Mouse (Mus musculus) MEL (cell line): ENCODE measurements at regions not wholly inside any gene's neighbourhood (a gene's known extent, or its start where the extent isn't known, plus 50 kb on each side); places are given as distances from the start of the nearest gene placed in this dataset.

ENCODE experiments used
- DNase-seq: peaks from one replicate; pipeline ENCODE4 v3.0.0; 2011; ENCODE audit warnings: low read depth, low spot score
- H3K27ac ChIP-seq: 2 replicates; pipeline ENCODE4 v1.5.1; 2012; ENCODE audit warnings: low read depth, mild to moderate bottlenecking, control low read depth, low read length, moderate library complexity; ENCODE audit not compliant: control insufficient read depth
- H3K27me3 ChIP-seq, 2 experiments: fragments of 150-350 bp in 1 of 2; sonication (generic) in 1 of 2; 2 replicates each; pipeline ENCODE4 v1.6.1; 2012; ENCODE audit warnings: low read length in 2 of 2, mild to moderate bottlenecking in 2 of 2, improper control_type of control experiment in 1 of 2, moderate library complexity in 1 of 2; ENCODE audit not compliant: insufficient read depth in 2 of 2, control insufficient read depth in 1 of 2
- H3K36me3 ChIP-seq, 2 experiments: 2 replicates each; pipeline ENCODE4 v1.6.1; 2012 to 2014; ENCODE audit warnings: low read length in 2 of 2, improper control_type of control experiment in 1 of 2, inconsistent platforms in 1 of 2, mild to moderate bottlenecking in 1 of 2; ENCODE audit not compliant: insufficient read depth in 2 of 2, control insufficient read depth in 1 of 2
- H3K4me1 ChIP-seq, 2 experiments: fragments of 150-350 bp in 1 of 2; sonication (generic) in 1 of 2; 2 replicates each; pipeline ENCODE4 v1.6.1; 2012; ENCODE audit warnings: low read length in 2 of 2, improper control_type of control experiment in 1 of 2, mild to moderate bottlenecking in 1 of 2; ENCODE audit not compliant: insufficient read depth in 2 of 2, control insufficient read depth in 1 of 2
- H3K4me3 ChIP-seq, 2 experiments: fragments of 150-350 bp in 1 of 2; sonication (generic) in 1 of 2; 2 replicates each; pipeline ENCODE4 v1.5.1; 2012; ENCODE audit warnings: low read depth in 2 of 2, low read length in 2 of 2, mild to moderate bottlenecking in 2 of 2, moderate library complexity in 2 of 2, control low read depth in 1 of 2, improper control_type of control experiment in 1 of 2; ENCODE audit not compliant: control insufficient read depth in 1 of 2, insufficient read depth in 1 of 2
- H3K79me2 ChIP-seq: 2 replicates; pipeline ENCODE4 v1.6.1; 2012; ENCODE audit warnings: mild to moderate bottlenecking, low read length, moderate library complexity; ENCODE audit not compliant: control insufficient read depth, poor library complexity, insufficient read depth
- H3K9ac ChIP-seq: 2 replicates; pipeline ENCODE4 v1.6.1; 2012; ENCODE audit warnings: low read depth, mild to moderate bottlenecking, control low read depth, low read length, moderate library complexity; ENCODE audit not compliant: control insufficient read depth, poor library complexity, severe bottlenecking
- H3K9me3 ChIP-seq: fragments of 150-350 bp; sonication (generic); replicated peaks from 2 replicates; pipeline ENCODE4 v1.6.1; 2012; ENCODE audit warnings: mild to moderate bottlenecking, low read length, improper control_type of control experiment, moderate library complexity; ENCODE audit not compliant: insufficient read depth
- BHLHE40 ChIP-seq: IDR thresholded peaks from 2 replicates; pipeline ENCODE4 v1.6.1; 2012; ENCODE audit warnings: low read depth, mild to moderate bottlenecking, inconsistent platforms, low read length, improper control_type of control experiment, borderline replicate concordance
- CHD1 ChIP-seq: IDR thresholded peaks from 2 replicates; pipeline ENCODE4 v1.6.1; 2012; ENCODE audit warnings: low read depth, mild to moderate bottlenecking, inconsistent platforms, low read length, improper control_type of control experiment
- CHD2 ChIP-seq: IDR thresholded peaks from 2 replicates; pipeline ENCODE4 v1.6.1; 2011; ENCODE audit warnings: low read length, improper control_type of control experiment
- E2F4 ChIP-seq: IDR thresholded peaks from 2 replicates; pipeline ENCODE4 v1.6.1; 2011; ENCODE audit warnings: low read depth, low read length, improper control_type of control experiment, borderline replicate concordance
- EP300 ChIP-seq, 2 experiments: IDR thresholded peaks; 2 replicates each; pipeline ENCODE4 v1.6.1; 2011; ENCODE audit warnings: improper control_type of control experiment in 2 of 2, low read length in 2 of 2, low read depth in 1 of 2, mild to moderate bottlenecking in 1 of 2
- ETS1 ChIP-seq: IDR thresholded peaks from 2 replicates; pipeline ENCODE4 v1.6.1; 2012; ENCODE audit warnings: low read depth, mild to moderate bottlenecking, inconsistent platforms, low read length, improper control_type of control experiment, moderate library complexity
- GABPA ChIP-seq: IDR thresholded peaks from 2 replicates; pipeline ENCODE4 v1.6.1; 2012; ENCODE audit warnings: low read depth, mild to moderate bottlenecking, inconsistent platforms, low read length, improper control_type of control experiment, moderate library complexity
- KAT2A ChIP-seq: conservative IDR thresholded peaks from 2 replicates; pipeline ENCODE4 v1.6.1; 2012; ENCODE audit warnings: low read depth, low read length, improper control_type of control experiment, inconsistent platforms
- MAFK ChIP-seq: IDR thresholded peaks from 2 replicates; pipeline ENCODE4 v1.6.1; 2011; ENCODE audit warnings: low read depth, mild to moderate bottlenecking, low read length, improper control_type of control experiment, borderline replicate concordance
- MAX ChIP-seq: IDR thresholded peaks from 2 replicates; pipeline ENCODE4 v1.6.1; 2011; ENCODE audit warnings: low read length, improper control_type of control experiment
- MAZ ChIP-seq: IDR thresholded peaks from 2 replicates; pipeline ENCODE4 v1.6.1; 2012; ENCODE audit warnings: low read depth, mild to moderate bottlenecking, inconsistent platforms, low read length, improper control_type of control experiment
- MXI1 ChIP-seq: IDR thresholded peaks from 2 replicates; pipeline ENCODE4 v1.6.1; 2011; ENCODE audit warnings: mild to moderate bottlenecking, low read depth, low read length, improper control_type of control experiment
- MYC ChIP-seq: IDR thresholded peaks from 2 replicates; pipeline ENCODE4 v1.6.1; 2011; ENCODE audit warnings: low read depth, mild to moderate bottlenecking, low read length, improper control_type of control experiment, moderate library complexity
- POLR2A ChIP-seq, 2 experiments: IDR thresholded peaks; 2 replicates each; pipeline ENCODE4 v1.6.1; 2011 to 2012; ENCODE audit warnings: low read length in 2 of 2, mild to moderate bottlenecking in 2 of 2, control low read depth in 1 of 2, improper control_type of control experiment in 1 of 2, low read depth in 1 of 2, moderate library complexity in 1 of 2; ENCODE audit not compliant: control insufficient read depth in 1 of 2, insufficient read depth in 1 of 2, poor library complexity in 1 of 2
- POLR2AphosphoS2 ChIP-seq: IDR thresholded peaks from 2 replicates; pipeline ENCODE4 v1.6.1; 2011; ENCODE audit warnings: low read length, improper control_type of control experiment
- POLR2AphosphoS5 ChIP-seq: IDR thresholded peaks from 2 replicates; pipeline ENCODE4 v1.6.1; 2012; ENCODE audit warnings: low read depth, borderline replicate concordance, mild to moderate bottlenecking, inconsistent platforms, low read length, moderate library complexity, mixed read lengths
- RCOR1 ChIP-seq: IDR thresholded peaks from 2 replicates; pipeline ENCODE4 v1.6.1; 2012; ENCODE audit warnings: low read depth, mild to moderate bottlenecking, inconsistent platforms, low read length, improper control_type of control experiment
- SIN3A ChIP-seq: IDR thresholded peaks from 2 replicates; pipeline ENCODE4 v1.6.1; 2012; ENCODE audit warnings: low read length, improper control_type of control experiment, inconsistent platforms
- SMC3 ChIP-seq: IDR thresholded peaks from 2 replicates; pipeline ENCODE4 v1.6.1; 2011; ENCODE audit warnings: low read depth, low read length, improper control_type of control experiment
- TBP ChIP-seq: IDR thresholded peaks from 2 replicates; pipeline ENCODE4 v1.8.0; 2011; ENCODE audit warnings: low read depth, low read length, improper control_type of control experiment
- TCF12 ChIP-seq: IDR thresholded peaks from 2 replicates; pipeline ENCODE4 v1.6.1; 2014; ENCODE audit warnings: low read depth, mild to moderate bottlenecking, inconsistent platforms, low read length, improper control_type of control experiment, moderate library complexity
- UBTF ChIP-seq: IDR thresholded peaks from 2 replicates; pipeline ENCODE4 v1.6.1; 2012; ENCODE audit warnings: low read depth, mild to moderate bottlenecking, inconsistent platforms, low read length, improper control_type of control experiment, moderate library complexity, borderline replicate concordance; ENCODE audit not compliant: insufficient read depth
- ZKSCAN1 ChIP-seq: IDR thresholded peaks from 2 replicates; pipeline ENCODE4 v1.6.1; 2012; ENCODE audit warnings: low read depth, mild to moderate bottlenecking, inconsistent platforms, low read length, improper control_type of control experiment, moderate library complexity
- ZNF384 ChIP-seq: IDR thresholded peaks from 2 replicates; pipeline ENCODE4 v1.6.1; 2012; ENCODE audit warnings: low read depth, mild to moderate bottlenecking, inconsistent platforms, low read length, improper control_type of control experiment

GRCm38 (mm10) chr8:98651010-98651409 is 765.3 kb downstream of the Cdh8 start:
- no peaks in the 10 kb centered on the region for H3K36me3 ChIP-seq
- no peak overlapping the region for H3K9ac ChIP-seq
- H3K4me1 ChIP-seq, result no peaks in the 10 kb centered on the region
- H3K79me2 ChIP-seq, result no peaks in the 10 kb centered on the region
- no peak overlapping the region for H3K27ac ChIP-seq
- H3K27me3 ChIP-seq, result no peaks in the 10 kb centered on the region
- no peak overlapping the region for H3K4me3 ChIP-seq
- no peaks in the 10 kb centered on the region for H3K9me3 ChIP-seq
- no peak for DNase-seq
- TF ChIP-seq ZKSCAN1 (no peak), TBP (no peak), UBTF (no peak), MAZ (no peak), RCOR1 (no peak), EP300 (IDR thresholded peaks at IDR 0.05; ENCODE audit: low read depth in 1 of 2, low read length in 2 of 2) (no peak), MYC (no peak), SIN3A (no peak), ZNF384 (no peak), POLR2AphosphoS2 (no peak), POLR2AphosphoS5 (no peak), E2F4 (no peak), GABPA (no peak), ETS1 (no peak), MAFK (no peak), POLR2A (IDR thresholded peaks at IDR 0.05; ENCODE audit: control insufficient read depth in 1 of 2, insufficient read depth in 1 of 2, low read depth in 1 of 2, low read length in 2 of 2, poor library complexity in 1 of 2) (no peak), CHD2 (no peak)

- Histone ChIP-seq H3K9ac (no peak overlapping the region), H3K36me3 (no peaks in the 10 kb centered on the region), H3K27ac (no peak overlapping the region), H3K4me1 (no peaks in the 10 kb centered on the region), H3K27me3 (no peaks in the 10 kb centered on the region), H3K9me3 (no peaks in the 10 kb centered on the region), H3K4me3 (no peak overlapping the region), H3K79me2 (no peaks in the 10 kb centered on the region)
- DNase-seq, result no peak
- TF ChIP-seq MXI1 (no peak), BHLHE40 (no peak), RCOR1 (no peak), POLR2A (IDR thresholded peaks at IDR 0.05; ENCODE audit: control insufficient read depth in 1 of 2, insufficient read depth in 1 of 2, low read depth in 1 of 2, low read length in 2 of 2, poor library complexity in 1 of 2) (no peak), MAX (no peak), GABPA (no peak), KAT2A (no peak), CHD1 (no peak), TCF12 (no peak), TBP (no peak), E2F4 (no peak), ETS1 (no peak), SMC3 (no peak)
These were observed 788.1 kb downstream of the Cdh8 start for GRCm38 (mm10) chr8:98628151-98628550.
